Mouse (Mus musculus) gastrocnemius, postnatal 36 days (tissue): ENCODE results near the gene Dop1b. TPM values are rescaled to one million over a fixed set of nuclear protein-coding genes. Genes with fewer than 3 reads are reported as not detected.
"Not testable (repeated sequence)": the region's sequence is repeated elsewhere in the genome, so short reads cannot be mapped to it uniquely, and the experiment has no call there.

Experiments used
- DNase-seq, 2 experiments: peaks; one replicate each; pipeline ENCODE4 v3.0.0; 2022
- intact Hi-C: fragments of 180-260 bp; cut with DNase I; formaldehyde crosslinking; loops from one replicate; pipeline ENCODE4 v1.15.1; 2025
- total RNA-seq, 2 experiments: library from RNA; stranded (reverse); gene quantifications; 2 replicates each; pipeline ENCODE4 v1.2.3; 2021

The Dop1b gene
- total RNA-seq, 2 experiments from 2014 or later = 36.7 to 38.3 TPM

- no peak for DNase-seq
- intact Hi-C loops = no loop called here
These were observed 35.7 kb downstream of the Dop1b start for GRCm38 (mm10) chr16:93747421-93747820.

- no peak for DNase-seq
- intact Hi-C loops = no loop called here
These were observed 37.6 kb downstream of the Dop1b start for GRCm38 (mm10) chr16:93749147-93749910.

- intact Hi-C loops = no loop called here
- DNase-seq = no peak
These were observed 38.8 kb downstream of the Dop1b start for GRCm38 (mm10) chr16:93750464-93750863.

DNA sequence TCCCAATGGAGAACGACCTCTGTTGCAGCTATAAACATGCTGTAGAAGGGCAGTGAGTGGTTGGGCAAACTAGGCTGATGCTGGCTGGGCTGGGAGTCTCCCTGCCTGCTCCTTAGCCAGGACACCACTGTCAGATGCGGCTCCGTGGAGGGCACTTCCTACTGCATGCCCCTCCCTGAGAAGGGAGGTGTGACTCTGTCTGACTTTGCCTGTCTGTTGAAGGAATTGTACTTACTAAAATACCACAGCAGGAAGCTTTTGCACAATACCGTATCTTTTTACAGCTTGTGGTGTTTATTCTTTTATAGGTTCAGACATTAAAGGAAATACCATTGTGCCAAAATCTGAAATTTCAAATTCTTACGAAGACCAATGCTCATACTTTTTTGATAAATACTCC, 40.1 kb downstream of the Dop1b start:
- DNase-seq = no peak
- intact Hi-C loops = no loop called here

DNA sequence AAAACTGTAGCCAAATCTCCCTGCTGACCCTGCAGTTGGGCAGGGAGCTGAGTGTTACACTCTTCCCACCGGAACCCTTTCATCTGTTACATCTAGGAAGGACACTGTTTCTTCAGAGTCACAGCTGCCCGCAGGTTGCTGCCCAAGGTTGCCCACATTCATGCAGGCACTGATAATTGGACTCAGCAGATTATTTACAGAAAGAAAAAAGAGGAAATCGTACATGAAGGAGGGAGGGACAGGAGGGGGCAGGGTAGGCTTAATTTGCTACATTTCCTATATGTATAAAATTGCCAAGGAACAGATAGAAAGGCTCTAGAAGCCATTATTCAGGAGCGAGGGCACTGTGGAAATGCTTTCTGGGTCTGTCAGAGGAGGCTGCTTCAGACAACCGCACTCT, 44.9 kb downstream of the Dop1b start:
- no peak for DNase-seq
- intact Hi-C loops = no loop called here

DNA sequence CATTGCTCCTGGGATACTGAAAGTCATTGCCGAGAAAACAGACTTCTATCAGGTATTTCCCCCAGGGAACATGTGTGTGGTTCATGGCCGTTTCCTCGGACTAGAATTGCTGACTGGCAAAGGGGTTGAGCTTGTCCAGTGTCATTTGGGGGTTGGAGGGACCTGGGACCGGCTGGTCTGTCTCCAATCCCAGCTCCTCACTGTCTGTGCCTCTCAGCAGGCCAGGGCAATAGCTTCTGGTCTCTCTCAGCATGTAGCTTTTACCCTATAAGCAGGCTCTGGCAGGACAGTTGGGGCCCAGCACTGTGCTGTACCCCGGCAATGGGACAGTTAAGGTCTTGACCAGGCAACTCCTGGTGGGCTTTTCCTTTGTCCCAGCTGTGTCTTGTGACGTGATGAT, 51.7 kb downstream of the Dop1b start:
- intact Hi-C loops = loop anchor here (10.0 kb wide), 1 partner anchor 79 kb away; the partner anchor contains the start of gene Cbr3
- no peak for DNase-seq

GRCm38 (mm10) chr16:93764597-93764996, 52.9 kb downstream of the Dop1b start:
- intact Hi-C loops = loop anchor here (10.0 kb wide), 1 partner anchor 80 kb away; the partner anchor contains the start of gene Cbr3
- DNase-seq = no peak

- intact Hi-C loops = loop anchor here (10.0 kb wide), 1 partner anchor 82 kb away; the partner anchor contains the start of gene Cbr3
- DNase-seq = peak in 1 of 2 experiments; percentile 19
These were observed 55.3 kb downstream of the Dop1b start for GRCm38 (mm10) chr16:93766956-93767355.

- no peak for DNase-seq
- intact Hi-C loops = loop anchor here (10.0 kb wide), 1 partner anchor 83 kb away; the partner anchor contains the start of gene Cbr3
These were observed 55.8 kb downstream of the Dop1b start for GRCm38 (mm10) chr16:93767548-93767947.

DNA sequence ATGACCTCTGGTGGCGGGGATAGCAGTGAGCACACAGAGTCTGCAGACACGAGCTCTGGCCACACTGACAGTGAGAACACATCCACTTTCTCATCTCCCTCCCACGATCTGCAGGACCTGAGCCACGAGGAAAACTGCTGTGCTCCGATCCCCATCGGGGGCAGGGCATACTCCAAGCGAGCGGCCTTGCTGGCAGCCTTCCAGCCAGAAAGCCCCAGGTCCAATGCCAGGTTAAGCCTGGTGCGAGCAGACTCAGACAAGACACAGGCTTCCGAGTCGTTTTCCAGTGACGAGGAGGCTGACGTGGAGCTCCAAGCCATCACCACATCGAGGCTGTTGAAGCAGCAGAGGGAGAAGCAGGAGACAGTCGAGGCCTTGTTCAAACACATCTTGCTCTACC, 57.9 kb downstream of the Dop1b start:
- no peak for DNase-seq
- intact Hi-C loops = loop anchor here (2.0 to 10.0 kb wide), 2 partner anchors 85 to 159 kb away; partner anchors contain the start of gene Cbr3

DNA sequence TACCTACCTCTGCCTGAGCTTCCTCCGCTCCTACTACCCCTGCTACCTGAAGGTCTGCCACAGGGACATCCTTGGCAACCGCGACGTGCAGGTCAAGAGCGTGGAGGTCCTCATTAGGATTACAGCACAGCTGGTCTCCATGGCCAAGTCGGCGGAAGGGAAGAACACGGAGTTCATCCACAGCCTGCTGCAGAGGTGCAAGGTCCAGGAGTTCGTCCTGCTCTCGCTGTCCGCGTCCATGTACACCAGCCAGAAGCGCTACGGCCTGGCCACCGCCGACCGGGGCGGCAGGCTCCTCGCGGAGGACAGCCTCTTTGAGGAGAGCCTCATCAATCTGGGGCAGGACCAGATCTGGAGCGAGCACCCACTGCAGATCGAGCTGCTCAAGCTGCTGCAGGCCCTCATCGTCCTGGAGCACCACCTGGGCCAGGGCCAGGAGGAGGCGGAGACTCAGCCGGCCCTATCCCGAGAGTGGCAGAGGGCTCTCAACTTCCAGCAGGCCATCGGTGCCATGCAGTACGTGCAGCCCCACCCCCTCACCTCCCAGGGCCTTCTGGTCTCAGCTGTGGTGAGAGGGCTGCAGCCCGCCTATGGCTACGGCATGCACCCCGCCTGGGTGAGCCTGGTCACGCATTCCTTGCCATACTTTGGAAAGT, 58.7 kb downstream of the Dop1b start:
- intact Hi-C loops = no loop called here
- no peak for DNase-seq

DNA sequence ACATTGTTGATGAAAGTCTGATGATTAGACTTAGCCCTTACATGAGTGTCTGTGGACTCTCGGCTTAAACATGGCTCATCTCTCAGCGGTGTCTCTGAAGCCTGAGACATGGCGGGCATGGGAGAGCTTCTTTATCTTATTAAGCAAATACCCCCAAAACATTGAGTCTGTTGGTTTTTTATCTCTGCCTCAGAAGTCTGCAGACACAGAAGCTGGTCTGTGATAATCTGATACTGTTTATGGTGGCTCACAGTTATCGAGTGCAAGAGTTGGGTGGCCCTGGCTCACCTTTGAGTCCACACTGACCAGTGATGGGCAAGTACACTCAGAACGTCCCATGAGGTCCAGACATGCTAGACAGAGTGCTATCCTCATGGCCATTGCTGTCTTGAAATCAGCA, 63.0 kb downstream of the Dop1b start:
- no peak for DNase-seq
- intact Hi-C loops = no loop called here

GRCm38 (mm10) chr16:93776468-93776867, 64.8 kb downstream of the Dop1b start:
- intact Hi-C loops = no loop called here
- no peak for DNase-seq

DNA sequence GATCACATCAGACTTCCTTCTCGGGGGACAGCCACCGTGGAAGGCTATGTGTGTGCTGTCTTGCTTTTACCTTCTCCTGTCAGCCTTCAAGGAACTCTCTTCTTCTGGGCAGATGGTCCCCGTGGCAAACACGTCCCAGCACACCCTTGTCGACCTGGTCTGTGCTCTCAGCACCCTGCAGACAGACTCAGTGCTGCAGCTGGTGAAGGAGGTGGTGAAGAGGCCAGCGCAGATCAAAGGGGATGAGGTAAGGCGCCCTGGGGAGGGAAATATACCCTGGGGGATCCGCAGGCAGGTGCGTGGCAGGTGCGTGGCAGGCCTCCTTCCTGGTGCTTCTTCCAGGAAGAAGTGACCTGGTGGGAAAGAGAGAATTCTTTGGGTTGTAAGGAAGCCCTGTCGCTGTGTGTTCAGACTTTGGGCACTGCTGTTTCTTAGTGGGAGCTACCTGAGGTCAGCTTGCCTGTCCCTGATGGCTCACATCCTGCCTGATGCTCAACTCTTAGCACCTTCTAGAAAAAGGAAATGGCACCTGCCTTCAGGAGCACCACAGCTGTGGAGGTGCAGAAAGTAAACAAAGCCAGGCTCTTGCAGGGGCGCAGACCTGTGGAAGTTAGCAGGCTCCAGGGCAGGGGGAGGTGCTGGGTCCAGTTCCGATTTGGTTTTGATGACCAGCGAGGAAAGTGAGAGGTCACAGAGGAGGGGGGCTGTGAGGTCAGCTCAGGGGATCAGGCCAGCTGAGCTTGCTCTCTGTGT, 65.7 kb downstream of the Dop1b start:
- no peak for DNase-seq
- intact Hi-C loops = no loop called here

GRCm38 (mm10) chr16:93778393-93778792, 66.7 kb downstream of the Dop1b start:
- DNase-seq, intact Hi-C loops: not testable (repeated sequence)

- no peak for DNase-seq
- intact Hi-C loops = no loop called here
These were observed 67.8 kb downstream of the Dop1b start for GRCm38 (mm10) chr16:93779554-93779953.

GRCm38 (mm10) chr16:93780660-93781479, 69.2 kb downstream of the Dop1b start:
- intact Hi-C loops = no loop called here
- DNase-seq = no peak

DNA sequence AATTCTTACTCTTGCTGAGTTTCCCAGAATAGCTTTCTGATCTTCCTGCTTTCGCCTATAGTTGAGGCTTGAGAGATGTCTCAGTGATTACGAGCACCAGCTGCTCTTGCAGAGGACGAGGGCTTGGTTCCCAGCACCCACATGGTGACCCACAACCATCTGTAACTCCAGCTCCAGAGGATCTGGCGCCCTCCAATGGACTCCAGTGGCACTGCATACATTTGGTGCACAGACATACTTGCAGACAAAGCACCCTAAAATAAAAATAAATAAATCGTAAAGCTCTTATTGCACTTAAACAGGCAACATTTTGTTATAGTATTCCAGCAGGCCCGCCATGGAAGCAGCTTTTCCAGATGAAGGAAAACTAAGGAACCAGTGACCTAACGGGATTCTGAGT, 72.5 kb downstream of the Dop1b start:
- intact Hi-C loops = no loop called here
- DNase-seq = no peak

DNA sequence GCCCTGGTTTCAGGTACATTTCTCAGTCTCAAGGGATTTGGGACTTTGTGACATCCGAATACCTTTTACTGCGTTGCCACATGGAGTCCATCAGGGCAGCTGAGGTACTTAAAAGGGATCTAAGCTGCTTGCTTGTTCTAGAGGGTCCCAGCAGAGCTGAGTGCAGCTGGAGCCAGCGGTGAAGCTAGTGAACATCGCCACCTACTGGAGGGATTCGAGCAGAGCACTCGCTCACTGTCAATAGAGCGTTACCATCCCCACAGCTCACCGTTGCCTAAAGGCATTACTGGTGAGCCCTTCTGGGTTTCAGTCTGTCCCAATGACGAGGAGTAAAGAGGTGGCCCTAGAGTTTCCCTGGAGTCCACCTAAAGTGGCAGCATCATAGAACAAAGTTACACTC, 74.1 kb downstream of the Dop1b start:
- intact Hi-C loops = no loop called here
- peak; percentile 37 to 48 for DNase-seq

GRCm38 (mm10) chr16:93788388-93788787, 76.7 kb downstream of the Dop1b start:
- intact Hi-C loops = no loop called here

More at GRCm38 (mm10) chr16:93788388-93788787, 76.7 kb downstream of the Dop1b start:
- DNase-seq = no peak
